Mouse (Mus musculus): ENCODE measurements around the gene Oas2. TPM values are rescaled to one million over a fixed set of nuclear protein-coding genes. Genes with fewer than 3 reads are reported as not detected.
A peak's percentile ranks its signal among the peaks of the same experiment; 100 is the strongest.

Oas2 gene
- total and polyA plus RNA-seq, 3 experiments = 0.11 to 3.5 (median 2.3) TPM

GRCm38 (mm10) chr5:120769396-120769795 lies 19.7 kb upstream of the Oas2 start:
- Histone ChIP-seq H3K4me3 (ENCODE audit: low read depth, low read length) (no peak overlapping the region), H3K36me3 (replicated peaks) (no peaks in the 10 kb centered on the region), H3K9me3 (replicated peaks) (no peaks in the 10 kb centered on the region), H3K4me1 (ENCODE audit: insufficient read depth, low read depth, low read length) (no peaks in the 10 kb centered on the region), H3K27me3 (ENCODE audit: insufficient read depth, low read length) (peaks cover 9% of the 10 kb centered on the region; the same call in 1 of the 2 replicates)
- DNase-seq (ENCODE audit: low spot score) = no peak
- TF ChIP-seq GATA2 (IDR thresholded peaks at IDR 0.05; ENCODE audit: borderline replicate concordance, low read depth, low read length) = no peak
- TF ChIP-seq POLR2AphosphoS5 (IDR thresholded peaks at IDR 0.05; ENCODE audit: insufficient replicate concordance, low read depth, low read length) = no peak
- no peak for TF ChIP-seq CTCF (IDR thresholded peaks at IDR 0.05; ENCODE audit: low read depth, low read length)
- TF ChIP-seq GATA1 (IDR thresholded peaks at IDR 0.05; ENCODE audit: borderline replicate concordance, low read length) = no peak
- no peak for TF ChIP-seq TAL1 (conservative IDR thresholded peaks at IDR 0.05; ENCODE audit: low read depth, low read length)
- no peak for ATAC-seq (ENCODE audit: extremely low read depth, insufficient number of reproducible peaks, low FRiP score, poor library complexity, severe bottlenecking)

GRCm38 (mm10) chr5:120765010-120765409 lies 15.4 kb upstream of the Oas2 start:
- no peak for TF ChIP-seq TAL1 (conservative IDR thresholded peaks at IDR 0.05; ENCODE audit: low read depth, low read length)
- DNase-seq (ENCODE audit: low spot score) (no peak), ATAC-seq (ENCODE audit: extremely low read depth, insufficient number of reproducible peaks, low FRiP score, poor library complexity, severe bottlenecking) (no peak)
- Histone ChIP-seq H3K4me3 (ENCODE audit: low read depth, low read length) (no peak overlapping the region), H3K36me3 (replicated peaks) (no peaks in the 10 kb centered on the region), H3K4me1 (ENCODE audit: insufficient read depth, low read depth, low read length) (no peaks in the 10 kb centered on the region), H3K27me3 (ENCODE audit: insufficient read depth, low read length) (peaks cover 11% of the 10 kb centered on the region; the same call in 1 of the 2 replicates), H3K9me3 (replicated peaks) (no peaks in the 10 kb centered on the region)

- TF ChIP-seq GATA1 (IDR thresholded peaks at IDR 0.05; ENCODE audit: borderline replicate concordance, low read length) = no peak
- no peak for TF ChIP-seq POLR2AphosphoS5 (IDR thresholded peaks at IDR 0.05; ENCODE audit: insufficient replicate concordance, low read depth, low read length)
- no peak for TF ChIP-seq CTCF (IDR thresholded peaks at IDR 0.05; ENCODE audit: low read depth, low read length)
- no peak for TF ChIP-seq GATA2 (IDR thresholded peaks at IDR 0.05; ENCODE audit: borderline replicate concordance, low read depth, low read length)
- no peak for TF ChIP-seq TAL1 (conservative IDR thresholded peaks at IDR 0.05; ENCODE audit: low read depth, low read length)
- H3K4me3 ChIP-seq (ENCODE audit: low read depth, low read length) = no peak overlapping the region
- H3K4me1 ChIP-seq (ENCODE audit: insufficient read depth, low read depth, low read length) = no peaks in the 10 kb centered on the region
- ATAC-seq (ENCODE audit: extremely low read depth, insufficient number of reproducible peaks, low FRiP score, poor library complexity, severe bottlenecking) = no peak
- H3K27me3 ChIP-seq (ENCODE audit: insufficient read depth, low read length) = peaks cover 14% of the 10 kb centered on the region; the same call in 1 of the 2 replicates
- no peaks in the 10 kb centered on the region for H3K36me3 ChIP-seq (replicated peaks)
- no peaks in the 10 kb centered on the region for H3K9me3 ChIP-seq (replicated peaks)
- DNase-seq (ENCODE audit: low spot score) = no peak
These were observed 12.2 kb upstream of the Oas2 start for GRCm38 (mm10) chr5:120761901-120762300.

- ATAC-seq (ENCODE audit: extremely low read depth, insufficient number of reproducible peaks, low FRiP score, poor library complexity, severe bottlenecking) = no peak
- no peak for TF ChIP-seq TAL1 (conservative IDR thresholded peaks at IDR 0.05; ENCODE audit: low read depth, low read length)
- no peak for TF ChIP-seq GATA2 (IDR thresholded peaks at IDR 0.05; ENCODE audit: borderline replicate concordance, low read depth, low read length)
- no peak for TF ChIP-seq CTCF (IDR thresholded peaks at IDR 0.05; ENCODE audit: low read depth, low read length)
- TF ChIP-seq GATA1 (IDR thresholded peaks at IDR 0.05; ENCODE audit: borderline replicate concordance, low read length) = no peak
- no peak for TF ChIP-seq POLR2AphosphoS5 (IDR thresholded peaks at IDR 0.05; ENCODE audit: insufficient replicate concordance, low read depth, low read length)
- H3K4me3 ChIP-seq (ENCODE audit: low read depth, low read length) = peak overlapping the region; percentile 20; the same call in 1 of the 2 replicates
These were observed 4.6 kb upstream of the Oas2 start for GRCm38 (mm10) chr5:120754215-120754614.

GRCm38 (mm10) chr5:120752786-120753185 lies 3.1 kb upstream of the Oas2 start:
- no peaks in the 10 kb centered on the region for H3K36me3 ChIP-seq (replicated peaks)

More at GRCm38 (mm10) chr5:120754215-120754614, 4.6 kb upstream of the Oas2 start:
- peaks cover 17% of the 10 kb centered on the region for H3K27me3 ChIP-seq (ENCODE audit: insufficient read depth, low read length)
- H3K36me3 ChIP-seq (replicated peaks) = no peaks in the 10 kb centered on the region
- no peak for DNase-seq (ENCODE audit: low spot score)
- peaks cover 9% of the 10 kb centered on the region for H3K4me1 ChIP-seq (ENCODE audit: insufficient read depth, low read depth, low read length)
- H3K9me3 ChIP-seq (replicated peaks) = no peaks in the 10 kb centered on the region

GRCm38 (mm10) chr5:120751206-120751605 lies 1.6 kb upstream of the Oas2 start:
- Histone ChIP-seq H3K4me1 (ENCODE audit: insufficient read depth, low read depth, low read length) (peaks cover 9% of the 10 kb centered on the region), H3K4me3 (ENCODE audit: low read depth, low read length) (no peak overlapping the region), H3K27me3 (ENCODE audit: insufficient read depth, low read length) (peaks cover 14% of the 10 kb centered on the region), H3K9me3 (replicated peaks) (no peaks in the 10 kb centered on the region), H3K36me3 (replicated peaks) (no peaks in the 10 kb centered on the region)
- ATAC-seq (ENCODE audit: extremely low read depth, insufficient number of reproducible peaks, low FRiP score, poor library complexity, severe bottlenecking) (no peak), DNase-seq (ENCODE audit: low spot score) (no peak)
- TF ChIP-seq CTCF (IDR thresholded peaks at IDR 0.05; ENCODE audit: low read depth, low read length) (no peak), TAL1 (conservative IDR thresholded peaks at IDR 0.05; ENCODE audit: low read depth, low read length) (no peak), POLR2AphosphoS5 (IDR thresholded peaks at IDR 0.05; ENCODE audit: insufficient replicate concordance, low read depth, low read length) (no peak), GATA2 (IDR thresholded peaks at IDR 0.05; ENCODE audit: borderline replicate concordance, low read depth, low read length) (no peak), GATA1 (IDR thresholded peaks at IDR 0.05; ENCODE audit: borderline replicate concordance, low read length) (no peak)

More at GRCm38 (mm10) chr5:120752786-120753185, 3.1 kb upstream of the Oas2 start:
- no peak for ATAC-seq (ENCODE audit: extremely low read depth, insufficient number of reproducible peaks, low FRiP score, poor library complexity, severe bottlenecking)
- H3K9me3 ChIP-seq (replicated peaks) = no peaks in the 10 kb centered on the region
- TF ChIP-seq POLR2AphosphoS5 (IDR thresholded peaks at IDR 0.05; ENCODE audit: insufficient replicate concordance, low read depth, low read length) (no peak), TAL1 (conservative IDR thresholded peaks at IDR 0.05; ENCODE audit: low read depth, low read length) (no peak), GATA2 (IDR thresholded peaks at IDR 0.05; ENCODE audit: borderline replicate concordance, low read depth, low read length) (no peak), GATA1 (IDR thresholded peaks at IDR 0.05; ENCODE audit: borderline replicate concordance, low read length) (no peak), CTCF (IDR thresholded peaks at IDR 0.05; ENCODE audit: low read depth, low read length) (no peak)
- H3K4me3 ChIP-seq (ENCODE audit: low read depth, low read length) = no peak overlapping the region
- peaks cover 14% of the 10 kb centered on the region for H3K27me3 ChIP-seq (ENCODE audit: insufficient read depth, low read length)
- DNase-seq (ENCODE audit: low spot score) = no peak
- H3K4me1 ChIP-seq (ENCODE audit: insufficient read depth, low read depth, low read length) = peaks cover 9% of the 10 kb centered on the region

Data from G1E (cell line).